Mouse (Mus musculus) ES-Bruce4 (cell line): Measurements from ENCODE around the gene Gm10337. TPM values are rescaled to one million over a fixed set of nuclear protein-coding genes. Genes with fewer than 3 reads are reported as not detected.

Experiments
- H3K27ac ChIP-seq: 2 replicates; pipeline ENCODE4 v1.5.1; 2012; ENCODE audit warnings: low read length, inconsistent platforms; ENCODE audit not compliant: insufficient read depth
- H3K27me3 ChIP-seq: 2 replicates; pipeline ENCODE4 v1.6.1; 2012; ENCODE audit warnings: mild to moderate bottlenecking, low read length, inconsistent platforms; ENCODE audit not compliant: control insufficient read depth, poor library complexity, insufficient read depth, severe bottlenecking
- H3K36me3 ChIP-seq: 2 replicates; pipeline ENCODE4 v1.6.1; 2012; ENCODE audit warnings: inconsistent platforms, mild to moderate bottlenecking, low read length, moderate library complexity; ENCODE audit not compliant: control insufficient read depth, poor library complexity, insufficient read depth, severe bottlenecking
- H3K4me1 ChIP-seq: one replicate; pipeline ENCODE4 v1.8.1; 2011; ENCODE audit warnings: low read length; ENCODE audit not compliant: control insufficient read depth, insufficient read depth
- H3K4me3 ChIP-seq: 2 replicates; pipeline ENCODE4 v1.5.1; 2011; ENCODE audit warnings: low read depth, mild to moderate bottlenecking, low read length
- H3K9ac ChIP-seq: 2 replicates; pipeline ENCODE4 v1.6.1; 2012; ENCODE audit warnings: low read depth, mild to moderate bottlenecking, inconsistent platforms; ENCODE audit not compliant: poor library complexity, severe bottlenecking
- H3K9me3 ChIP-seq: replicated peaks from 2 replicates; pipeline ENCODE4 v1.6.1; 2012; ENCODE audit warnings: mild to moderate bottlenecking, low read length, inconsistent platforms; ENCODE audit not compliant: control insufficient read depth, poor library complexity, insufficient read depth, severe bottlenecking
- CTCF ChIP-seq: IDR thresholded peaks from one replicate; pipeline ENCODE4 v1.8.1; 2011; ENCODE audit warnings: low read depth, low read length
- EP300 ChIP-seq: IDR thresholded peaks from 2 replicates; pipeline ENCODE4 v1.6.1; 2011; ENCODE audit warnings: low read depth, low read length; ENCODE audit not compliant: insufficient read depth
- POLR2A ChIP-seq: IDR thresholded peaks from one replicate; pipeline ENCODE4 v1.8.1; 2011; ENCODE audit warnings: low read length; ENCODE audit not compliant: insufficient read depth
- polyA plus RNA-seq: library from polyadenylated mRNA; stranded (reverse); fragments of >200 nt; gene quantifications from 2 replicates; pipeline ENCODE4 v1.2.4, GENCODE M21; 2011; ENCODE audit warnings: low read depth; ENCODE audit not compliant: missing spikeins, insufficient read depth, insufficient read length

The Gm10337 gene
- polyA plus RNA-seq, 1 experiment, result not detected

- H3K9me3 ChIP-seq, result no peaks in the 10 kb centered on the region
- H3K4me3 ChIP-seq, result no peak overlapping the region
- H3K9ac ChIP-seq, result no peak overlapping the region
- peaks cover 2% of the 10 kb centered on the region; the same call in 1 of the 2 replicates for H3K36me3 ChIP-seq
- no peaks in the 10 kb centered on the region for H3K27me3 ChIP-seq
- no peak overlapping the region for H3K27ac ChIP-seq
- H3K4me1 ChIP-seq, result no peaks in the 10 kb centered on the region
- no peak for TF ChIP-seq POLR2A
- no peak for TF ChIP-seq CTCF
- TF ChIP-seq EP300, result no peak
These were observed 41.3 kb downstream of the Gm10337 start for GRCm38 (mm10) chr15:102544801-102545200.

DNA sequence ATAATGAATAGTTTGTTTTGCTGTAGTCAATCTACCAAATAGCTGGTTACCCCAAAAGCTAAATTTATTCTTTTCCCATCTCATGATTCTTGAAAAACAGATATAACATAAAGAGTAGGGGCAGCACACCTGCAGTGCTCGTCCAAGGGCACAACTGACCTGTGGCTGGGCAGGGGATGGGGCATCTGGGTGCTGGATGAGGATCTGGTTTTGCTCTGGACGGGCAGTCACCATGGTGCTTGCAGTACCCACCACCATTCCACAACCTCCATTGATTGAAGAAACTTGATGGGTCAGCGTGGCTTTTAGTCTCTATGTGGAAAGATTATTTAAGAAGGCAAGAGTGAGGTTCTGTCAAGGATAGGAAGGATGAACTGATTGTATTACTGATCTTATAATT is 42.7 kb downstream of the Gm10337 start:
- no peaks in the 10 kb centered on the region for H3K9me3 ChIP-seq
- no peak overlapping the region for H3K4me3 ChIP-seq
- TF ChIP-seq EP300, result no peak
- no peak for TF ChIP-seq POLR2A
- no peak for TF ChIP-seq CTCF
- no peaks in the 10 kb centered on the region for H3K27me3 ChIP-seq
- H3K36me3 ChIP-seq, result peaks cover 2% of the 10 kb centered on the region; the same call in 1 of the 2 replicates
- no peak overlapping the region for H3K27ac ChIP-seq
- H3K4me1 ChIP-seq, result no peaks in the 10 kb centered on the region
- no peak overlapping the region for H3K9ac ChIP-seq

- TF ChIP-seq POLR2A, result no peak
- TF ChIP-seq EP300, result no peak
- TF ChIP-seq CTCF, result no peak
- Histone ChIP-seq H3K9me3 (no peaks in the 10 kb centered on the region), H3K4me3 (no peak overlapping the region), H3K36me3 (peaks cover 2% of the 10 kb centered on the region), H3K4me1 (no peaks in the 10 kb centered on the region), H3K9ac (no peak overlapping the region), H3K27ac (no peak overlapping the region), H3K27me3 (no peaks in the 10 kb centered on the region)
These were observed 43.3 kb downstream of the Gm10337 start for GRCm38 (mm10) chr15:102546677-102547427.

DNA sequence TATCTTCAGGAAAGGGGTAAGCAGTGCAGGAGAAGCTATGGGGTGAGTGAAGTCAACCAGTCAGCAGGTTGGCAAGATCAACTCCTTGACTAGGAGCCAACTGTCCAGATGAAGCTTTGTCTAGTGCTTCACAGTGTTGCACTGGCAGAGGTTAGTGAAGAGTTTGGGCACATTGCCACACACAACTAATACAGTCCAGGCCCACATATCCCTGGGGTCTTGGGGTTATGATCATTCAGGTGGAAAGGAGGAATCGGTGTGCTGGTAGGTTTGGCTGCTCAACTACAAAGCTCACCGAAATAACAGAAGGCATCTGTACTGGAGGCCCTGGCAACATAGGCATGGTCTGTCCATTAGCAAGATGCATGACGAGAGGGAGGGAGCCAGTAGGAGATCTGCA is 44.0 kb downstream of the Gm10337 start:
- peaks cover 2% of the 10 kb centered on the region for H3K36me3 ChIP-seq
- H3K4me1 ChIP-seq, result no peaks in the 10 kb centered on the region
- H3K27ac ChIP-seq, result no peak overlapping the region
- no peaks in the 10 kb centered on the region for H3K27me3 ChIP-seq
- no peaks in the 10 kb centered on the region for H3K9me3 ChIP-seq
- no peak overlapping the region for H3K9ac ChIP-seq
- no peak overlapping the region for H3K4me3 ChIP-seq
- TF ChIP-seq POLR2A (no peak), CTCF (no peak), EP300 (no peak)

- Histone ChIP-seq H3K27me3 (no peaks in the 10 kb centered on the region), H3K9ac (no peak overlapping the region), H3K27ac (no peak overlapping the region), H3K4me3 (no peak overlapping the region), H3K9me3 (no peaks in the 10 kb centered on the region), H3K4me1 (no peaks in the 10 kb centered on the region), H3K36me3 (peaks cover 5% of the 10 kb centered on the region)
- TF ChIP-seq CTCF, result no peak
- TF ChIP-seq EP300, result no peak
- TF ChIP-seq POLR2A, result no peak
These were observed 49.1 kb downstream of the Gm10337 start for GRCm38 (mm10) chr15:102552599-102552998.

Other genes with a start within 250 kb of the Gm10337 start
- gene Rarg, start 246.2 kb upstream of the Gm10337 start, polyA plus RNA-seq, result 38.6 and 42.7 TPM in 2 replicates
- gene Gm9918, start 233.2 kb upstream of the Gm10337 start, polyA plus RNA-seq, result 0.81 and 1.1 TPM in 2 replicates
- gene Mfsd5, start 224.3 kb upstream of the Gm10337 start, polyA plus RNA-seq, result 23.2 and 28.0 TPM in 2 replicates
- 68.7 and 71.7 TPM in 2 replicates for gene Espl1, start 207.5 kb upstream of the Gm10337 start, polyA plus RNA-seq
- 233 and 309 TPM in 2 replicates for gene Pfdn5, start 177.6 kb upstream of the Gm10337 start, polyA plus RNA-seq
- 38.6 and 48.8 TPM in 2 replicates for gene Myg1, start 172.0 kb upstream of the Gm10337 start, polyA plus RNA-seq
- gene Aaas, start 153.0 kb upstream of the Gm10337 start, polyA plus RNA-seq, result 196 and 252 TPM in 2 replicates
- not detected in 2 replicates for gene Sp7, start 136.5 kb upstream of the Gm10337 start, polyA plus RNA-seq
- gene Sp1, start 97.6 kb upstream of the Gm10337 start, polyA plus RNA-seq, result 103 and 106 TPM in 2 replicates
- gene Amhr2, start 58.4 kb upstream of the Gm10337 start, polyA plus RNA-seq, result 1.8 and 2.8 TPM in 2 replicates
- 49.7 and 55.4 TPM in 2 replicates for gene Prr13, start 44.7 kb upstream of the Gm10337 start, polyA plus RNA-seq
- gene Pcbp2, start 33.2 kb upstream of the Gm10337 start, polyA plus RNA-seq, result 1,129 and 1,194 TPM in 2 replicates
- gene Map3k12, start 13.3 kb downstream of the Gm10337 start, polyA plus RNA-seq, result 11.1 and 14.0 TPM in 2 replicates
- gene Tarbp2, start 14.5 kb downstream of the Gm10337 start, polyA plus RNA-seq, result 45.3 and 47.5 TPM in 2 replicates
- gene Npff, start 21.2 kb downstream of the Gm10337 start, polyA plus RNA-seq, result 0.68 and 1.0 TPM in 2 replicates
- gene Gm28047, start 121.3 kb downstream of the Gm10337 start, polyA plus RNA-seq, result not detected in 2 replicates
- 40.2 and 49.3 TPM in 2 replicates for gene Atf7, start 121.7 kb downstream of the Gm10337 start, polyA plus RNA-seq
- gene Atp5g2, start 168.6 kb downstream of the Gm10337 start, polyA plus RNA-seq, result 201 and 203 TPM in 2 replicates
- gene Calcoco1, start 218.5 kb downstream of the Gm10337 start, polyA plus RNA-seq, result 47.9 and 51.9 TPM in 2 replicates